Mouse (Mus musculus): ENCODE data around the gene Twist1.
A peak's percentile ranks its signal among the peaks of the same experiment; 100 is the strongest.

Twist1 gene

DNA sequence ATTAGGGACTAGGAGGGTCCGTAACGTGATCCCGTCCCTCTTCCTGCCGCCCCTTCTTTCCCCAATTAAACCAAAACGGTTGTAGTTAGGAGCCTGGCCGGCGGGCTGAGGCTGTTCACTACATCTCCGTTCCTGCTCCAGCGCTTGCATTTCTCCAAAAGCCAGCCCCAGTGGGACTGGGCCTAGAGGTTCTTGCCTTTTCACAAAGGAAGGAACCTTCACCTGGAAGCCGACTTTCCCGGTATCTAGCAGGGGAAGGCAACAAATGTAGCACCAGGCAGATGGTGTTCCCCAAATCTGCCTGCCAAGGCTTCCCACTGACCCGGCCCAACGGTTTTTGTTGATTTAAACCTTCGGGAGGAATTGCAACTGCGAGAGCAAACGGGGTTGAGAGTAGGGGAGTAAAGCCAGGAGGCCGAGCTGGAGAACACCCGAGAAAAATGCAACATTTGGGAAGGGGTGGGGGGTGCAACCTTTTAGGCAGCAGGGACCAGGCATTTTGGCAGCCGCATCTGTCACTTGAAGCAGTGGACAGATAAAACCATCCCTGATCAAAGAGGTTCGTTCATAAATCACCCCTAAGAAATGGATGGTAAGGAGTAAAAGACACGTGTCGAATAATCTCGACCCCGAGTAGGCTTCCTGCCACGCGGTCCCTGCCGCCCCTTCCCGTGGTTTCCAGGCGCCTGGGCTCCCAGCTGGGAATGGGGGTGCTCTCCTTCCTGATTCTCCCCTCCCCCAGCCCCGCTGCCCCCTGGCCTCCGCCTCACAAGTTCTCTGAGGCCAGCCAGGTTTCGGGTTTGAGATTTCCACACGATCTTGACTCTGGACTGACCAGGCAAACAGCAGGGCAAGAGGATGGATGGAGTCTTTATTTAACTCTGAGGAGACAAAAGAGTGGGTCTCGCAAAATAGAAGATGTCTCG, 9.3 kb downstream of the Twist1 start:
- peak; percentile 23 for DNase-seq (ENCODE audit: low spot score)

DNA sequence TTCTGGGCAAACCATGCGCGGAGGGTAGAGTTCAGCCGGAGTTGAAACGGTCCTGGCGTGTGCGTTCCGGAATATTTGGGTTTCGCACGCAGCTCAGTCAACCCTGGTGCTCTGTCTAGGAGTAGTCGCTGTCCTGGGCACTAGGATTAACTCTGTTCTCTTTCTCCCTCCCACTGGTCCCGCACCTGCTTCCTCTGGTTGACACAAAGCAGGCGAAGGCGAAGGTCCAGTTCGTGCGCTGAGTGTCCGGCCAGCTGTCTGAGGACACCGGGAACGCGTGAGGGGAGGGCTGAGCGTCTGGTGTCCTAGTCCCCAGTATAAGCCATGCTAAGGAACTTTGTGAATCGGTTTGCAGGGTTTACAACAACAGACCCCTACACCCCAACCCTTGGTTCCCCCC, 10.0 kb downstream of the Twist1 start:
- no peak for DNase-seq (ENCODE audit: low spot score)

DNA sequence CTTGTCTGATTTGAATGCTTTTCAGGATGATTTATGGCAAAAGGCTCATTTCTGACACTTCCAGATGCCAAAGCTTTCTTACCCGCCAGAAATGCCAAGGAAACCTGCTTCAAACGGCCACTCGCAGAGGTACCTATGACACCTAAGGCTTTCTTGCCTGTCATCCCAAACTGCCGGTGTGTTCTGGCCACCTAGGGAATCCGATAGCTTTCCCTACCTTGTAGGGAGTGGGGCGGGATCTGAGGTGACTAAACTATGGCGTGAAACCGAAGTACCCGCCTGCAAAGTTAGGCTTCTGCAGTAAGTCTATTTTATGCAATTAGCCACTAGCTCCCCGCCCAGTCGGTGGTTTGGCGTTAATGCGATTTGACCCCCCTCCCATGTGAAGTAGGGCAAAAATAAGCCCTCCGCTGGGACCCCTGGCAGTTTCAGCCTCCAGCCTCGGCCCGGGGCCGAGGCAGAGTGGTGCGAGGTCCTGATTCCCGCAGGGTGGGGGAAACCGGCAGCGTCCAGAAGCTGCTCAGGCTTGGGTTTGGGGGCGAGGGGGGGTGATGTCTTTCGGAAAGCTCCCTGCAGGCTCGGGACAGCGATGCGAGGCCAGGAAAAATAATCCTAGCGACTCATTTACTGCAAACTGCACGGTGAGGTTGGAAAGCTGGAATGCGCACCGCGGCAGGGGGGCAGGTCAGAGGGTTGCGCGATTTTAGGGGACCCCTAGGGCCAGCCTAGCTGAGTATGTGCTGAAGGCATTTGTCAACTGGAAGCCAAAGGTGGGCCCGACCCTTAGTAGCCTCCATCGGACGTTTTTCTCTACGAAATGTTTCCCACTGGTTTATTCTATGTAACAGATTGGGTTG, 10.8 kb downstream of the Twist1 start:
- DNase-seq (ENCODE audit: low spot score) = no peak

DNA sequence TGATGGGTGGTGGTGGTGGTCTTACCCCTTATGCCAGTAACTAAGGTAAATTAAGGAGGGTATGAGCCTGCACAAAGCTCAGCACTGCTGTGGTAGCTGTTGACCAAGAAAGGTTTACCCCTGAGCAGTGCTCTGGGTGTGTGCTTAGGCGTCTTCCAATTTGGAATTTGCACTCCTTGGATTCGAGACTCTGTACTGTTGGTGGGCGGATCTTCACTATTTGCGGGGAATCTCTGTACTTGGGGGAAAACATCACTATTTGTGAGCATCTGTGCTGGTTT, 11.4 kb downstream of the Twist1 start:
- DNase-seq (ENCODE audit: low spot score) = no peak

DNA sequence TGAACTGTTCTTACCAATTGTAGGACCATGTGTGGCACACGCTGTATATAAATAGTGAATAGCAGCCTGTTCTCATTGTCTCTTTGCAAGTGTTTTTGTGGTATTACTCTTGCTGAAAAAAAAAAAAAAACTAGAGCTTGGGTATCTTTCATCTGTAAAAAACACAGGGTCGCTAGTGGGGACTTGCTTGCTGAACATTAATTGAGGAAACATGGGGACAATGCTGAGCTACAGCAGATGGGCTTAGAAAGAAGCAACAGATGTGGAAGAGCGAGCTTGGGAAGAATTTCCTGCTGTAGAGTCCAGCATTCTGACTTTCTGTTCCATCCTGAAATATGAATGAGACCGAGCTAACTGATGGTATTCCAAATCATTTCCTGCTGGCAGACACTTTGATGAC, 22.7 kb downstream of the Twist1 start:
- DNase-seq (ENCODE audit: low spot score) = no peak

GRCm38 (mm10) chr12:33981433-33981832, 24.0 kb downstream of the Twist1 start:
- DNase-seq (ENCODE audit: low spot score) = no peak

DNA sequence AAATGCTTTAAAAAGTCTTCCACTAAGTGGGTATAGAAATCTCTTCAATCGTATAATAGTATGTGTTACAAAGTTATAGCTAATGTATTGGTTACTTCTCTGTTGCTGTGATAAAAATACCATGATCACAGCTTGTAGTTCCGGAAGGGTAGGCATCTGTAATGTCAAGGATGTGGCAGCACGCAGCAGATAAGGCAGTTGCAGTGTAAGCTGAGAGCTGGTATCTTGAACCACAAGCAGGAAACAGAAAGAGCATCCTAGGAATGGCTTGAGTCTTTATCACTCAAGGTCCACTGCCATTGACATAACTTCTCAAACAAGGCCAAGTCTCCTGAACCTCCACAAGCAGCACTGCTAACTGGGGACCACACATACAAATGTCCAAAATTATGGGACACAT, 35.7 kb downstream of the Twist1 start:
- no peak for DNase-seq (ENCODE audit: low spot score)
